Mouse (Mus musculus) CH12.LX (cell line): ENCODE results near the gene Ndufb8. TPM values are rescaled to one million over a fixed set of nuclear protein-coding genes. Genes with fewer than 3 reads are reported as not detected.

Source experiments
- DNase-seq: peaks from one replicate; pipeline ENCODE4 v3.0.0-alpha.2; 2013; ENCODE audit errors: extremely low read depth
- H3K27ac ChIP-seq: 2 replicates; pipeline ENCODE4 v1.5.1; 2012; ENCODE audit warnings: low read depth, mild to moderate bottlenecking, control low read depth, moderate library complexity; ENCODE audit not compliant: insufficient read depth
- H3K27me3 ChIP-seq: replicated peaks from 2 replicates; pipeline ENCODE3; 2012; ENCODE audit warnings: inconsistent platforms
- H3K36me3 ChIP-seq, 2 experiments: replicated peaks in 1 of 2; 2 replicates each; pipeline versions ENCODE3 to v1.6.1; 2012; ENCODE audit warnings: inconsistent platforms in 1 of 2, low read length in 1 of 2, mild to moderate bottlenecking in 1 of 2, mixed read lengths in 1 of 2, moderate library complexity in 1 of 2; ENCODE audit not compliant: control insufficient read depth in 1 of 2, insufficient read depth in 1 of 2
- H3K4me1 ChIP-seq, 2 experiments: 2 replicates each; pipeline ENCODE4 v1.6.1; 2012; ENCODE audit warnings: inconsistent platforms in 1 of 2, moderate library complexity in 1 of 2; ENCODE audit not compliant: insufficient read depth in 2 of 2, control insufficient read depth in 1 of 2
- H3K4me2 ChIP-seq: 2 replicates; pipeline ENCODE4 v1.6.1; 2012; ENCODE audit warnings: low read depth, mild to moderate bottlenecking, control low read depth; ENCODE audit not compliant: poor library complexity, insufficient read depth, severe bottlenecking
- H3K4me3 ChIP-seq, 3 experiments: fragments of 150-350 bp in 1 of 3; sonication (generic) in 1 of 3; replicated peaks in 1 of 3; 2 replicates each; pipeline versions ENCODE3 to v1.5.1; 2011 to 2012; ENCODE audit warnings: low read depth in 2 of 3, low read length in 2 of 3, mild to moderate bottlenecking in 2 of 3, moderate library complexity in 2 of 3, control low read depth in 1 of 3, improper control_type of control experiment in 1 of 3, inconsistent platforms in 1 of 3, mixed read lengths in 1 of 3; ENCODE audit not compliant: poor library complexity in 1 of 3
- H3K79me2 ChIP-seq: replicated peaks from 2 replicates; pipeline ENCODE4 v1.6.1; 2012; ENCODE audit warnings: mild to moderate bottlenecking, moderate library complexity; ENCODE audit not compliant: control insufficient read depth, poor library complexity, insufficient read depth, severe bottlenecking; ENCODE audit errors: extremely low read depth
- H3K9ac ChIP-seq: 2 replicates; pipeline ENCODE4 v1.6.1; 2012; ENCODE audit warnings: low read depth, mild to moderate bottlenecking, control low read depth, moderate library complexity; ENCODE audit not compliant: insufficient read depth
- H3K9me3 ChIP-seq: replicated peaks from 2 replicates; pipeline ENCODE3; 2012; ENCODE audit warnings: low read length, inconsistent platforms, mixed read lengths
- BHLHE40 ChIP-seq: IDR thresholded peaks from 2 replicates; pipeline ENCODE4 v1.6.1; 2011; ENCODE audit warnings: mild to moderate bottlenecking, low read depth, low read length, improper control_type of control experiment
- CHD1 ChIP-seq: IDR thresholded peaks from 2 replicates; pipeline ENCODE4 v1.6.1; 2012; ENCODE audit warnings: low read depth, low read length, improper control_type of control experiment, inconsistent platforms
- CTCF ChIP-seq, 2 experiments: IDR thresholded peaks in 1 of 2; conservative IDR thresholded peaks in 1 of 2; 2 replicates each; pipeline ENCODE4 v1.5.1; 2011 to 2012; ENCODE audit warnings: low read depth in 2 of 2, low read length in 2 of 2, improper control_type of control experiment in 1 of 2, inconsistent platforms in 1 of 2, mild to moderate bottlenecking in 1 of 2, moderate library complexity in 1 of 2
- E2F4 ChIP-seq: IDR thresholded peaks from 2 replicates; pipeline ENCODE4 v1.6.1; 2011; ENCODE audit warnings: low read depth, low read length, improper control_type of control experiment; ENCODE audit not compliant: insufficient replicate concordance
- ELF1 ChIP-seq: IDR thresholded peaks from 2 replicates; pipeline ENCODE4 v1.6.1; 2014; ENCODE audit warnings: low read depth, mild to moderate bottlenecking, inconsistent platforms, low read length, improper control_type of control experiment
- EP300 ChIP-seq: IDR thresholded peaks from 2 replicates; pipeline ENCODE4 v1.6.1; 2011; ENCODE audit warnings: low read length, improper control_type of control experiment
- IRF4 ChIP-seq: IDR thresholded peaks from 2 replicates; pipeline ENCODE4 v1.6.1; 2014; ENCODE audit warnings: low read depth, mild to moderate bottlenecking, inconsistent platforms, low read length, improper control_type of control experiment
- JUND ChIP-seq: conservative IDR thresholded peaks from 2 replicates; pipeline ENCODE4 v1.6.1; 2011; ENCODE audit warnings: low read depth, low read length, improper control_type of control experiment
- KAT2A ChIP-seq: IDR thresholded peaks from 2 replicates; pipeline ENCODE4 v1.6.1; 2012; ENCODE audit warnings: low read length, improper control_type of control experiment, inconsistent platforms; ENCODE audit not compliant: insufficient replicate concordance
- MAFK ChIP-seq: IDR thresholded peaks from 2 replicates; pipeline ENCODE4 v1.6.1; 2011; ENCODE audit warnings: low read length, improper control_type of control experiment; ENCODE audit not compliant: insufficient replicate concordance
- MAZ ChIP-seq: IDR thresholded peaks from 2 replicates; pipeline ENCODE4 v1.6.1; 2012; ENCODE audit warnings: low read depth, mild to moderate bottlenecking, inconsistent platforms, low read length, improper control_type of control experiment, moderate library complexity
- MEF2A ChIP-seq: IDR thresholded peaks from 2 replicates; pipeline ENCODE4 v1.6.1; 2014; ENCODE audit warnings: low read depth, mild to moderate bottlenecking, inconsistent platforms, low read length, improper control_type of control experiment, borderline replicate concordance
- NELFE ChIP-seq: IDR thresholded peaks from 2 replicates; pipeline ENCODE4 v1.6.1; 2011; ENCODE audit warnings: low read depth, low read length, improper control_type of control experiment
- NRF1 ChIP-seq: IDR thresholded peaks from 2 replicates; pipeline ENCODE4 v1.6.1; 2014; ENCODE audit warnings: low read depth, mild to moderate bottlenecking, inconsistent platforms, low read length, improper control_type of control experiment, moderate library complexity
- PAX5 ChIP-seq: IDR thresholded peaks from 2 replicates; pipeline ENCODE4 v1.6.1; 2012; ENCODE audit warnings: low read length, inconsistent platforms, mixed read lengths
- POLR2A ChIP-seq: IDR thresholded peaks from 2 replicates; pipeline ENCODE4 v1.6.1; 2011; ENCODE audit warnings: low read depth, mild to moderate bottlenecking, improper control_type of control experiment, low read length
- POLR2AphosphoS2 ChIP-seq: IDR thresholded peaks from 2 replicates; pipeline ENCODE4 v1.6.1; 2011; ENCODE audit warnings: low read depth, low read length, improper control_type of control experiment
- RAD21 ChIP-seq: IDR thresholded peaks from 2 replicates; pipeline ENCODE4 v1.6.1; 2011; ENCODE audit warnings: low read depth, mild to moderate bottlenecking, low read length, improper control_type of control experiment, moderate library complexity
- RCOR1 ChIP-seq: conservative IDR thresholded peaks from 2 replicates; pipeline ENCODE4 v1.6.1; 2012; ENCODE audit warnings: low read depth, mild to moderate bottlenecking, inconsistent platforms, low read length, improper control_type of control experiment
- TCF12 ChIP-seq: IDR thresholded peaks from 2 replicates; pipeline ENCODE4 v1.6.1; 2014; ENCODE audit warnings: low read depth, mild to moderate bottlenecking, inconsistent platforms, low read length, improper control_type of control experiment
- USF1 ChIP-seq: IDR thresholded peaks from 2 replicates; pipeline ENCODE4 v1.6.1; 2014; ENCODE audit warnings: low read depth, mild to moderate bottlenecking, inconsistent platforms, low read length, improper control_type of control experiment
- USF2 ChIP-seq: conservative IDR thresholded peaks from 2 replicates; pipeline ENCODE4 v1.6.1; 2011; ENCODE audit warnings: low read depth, low read length, improper control_type of control experiment
- ZC3H11A ChIP-seq: IDR thresholded peaks from 2 replicates; pipeline ENCODE4 v1.6.1; 2012; ENCODE audit warnings: low read depth, mild to moderate bottlenecking, inconsistent platforms, low read length, improper control_type of control experiment
- ZKSCAN1 ChIP-seq: IDR thresholded peaks from 2 replicates; pipeline ENCODE4 v1.6.1; 2012; ENCODE audit warnings: low read depth, inconsistent platforms, low read length, improper control_type of control experiment, borderline replicate concordance
- ZNF384 ChIP-seq: IDR thresholded peaks from 2 replicates; pipeline ENCODE4 v1.6.1; 2012; ENCODE audit warnings: low read depth, low read length, improper control_type of control experiment, inconsistent platforms
- dilution Hi-C: fragments of 300-500 bp; cut with MboI; formaldehyde crosslinking; loops from 2 replicates; pipeline ENCODE4 v1.14.3; 2020; ENCODE audit warnings: low sequenced_read_pairs; ENCODE audit not compliant: extremely low pct_unique_long_range_greater_than_20kb, extremely low pct_ligation_motif_present
- in situ Hi-C: fragments of 300-500 bp; cut with MboI; formaldehyde crosslinking; loops from 3 replicates; pipeline ENCODE4 v1.14.3; 2019; ENCODE audit warnings: low sequenced_read_pairs, low pct_ligation_motif_present, low pct_unique_long_range_greater_than_20kb, mixed read lengths
- polyA plus RNA-seq: library from polyadenylated mRNA; unstranded; fragments of >175 nt; gene quantifications from 2 replicates; pipeline ENCODE4 v1.2.1, GENCODE M21; 2012; ENCODE audit warnings: low read depth; ENCODE audit not compliant: insufficient read length
- total RNA-seq, 2 experiments: library from RNA; depleted of rRNA; stranded (reverse); fragments of 300-350 nt in 1 of 2; fragments of >200 nt in 1 of 2; gene quantifications; 2 replicates each; pipeline ENCODE4 v1.2.3; 2012 to 2014

Ndufb8 gene
- total and polyA plus RNA-seq, 3 experiments, result 321 to 383 (median 354) TPM

GRCm38 (mm10) chr19:44513054-44513833 lies 42.0 kb downstream of the Ndufb8 start:
- TF ChIP-seq KAT2A (no peak), MAFK (no peak), EP300 (no peak), MAZ (no peak), ZNF384 (no peak), CTCF (conservative IDR thresholded peaks at IDR 0.05 in 1 of 2, IDR thresholded peaks at IDR 0.05 in 1 of 2; ENCODE audit: low read depth in 2 of 2, low read length in 2 of 2) (no peak), RAD21 (no peak), RCOR1 (no peak), ELF1 (no peak), CHD1 (no peak), NELFE (no peak), MEF2A (no peak), PAX5 (no peak), ZC3H11A (no peak), POLR2A (no peak)
- dilution Hi-C loops, result no loop called here
- no peak overlapping the region for H3K9ac ChIP-seq
- no peak overlapping the region for H3K4me2 ChIP-seq
- H3K36me3 ChIP-seq, result no peaks in the 10 kb centered on the region
- in situ Hi-C loops, result no loop called here
- H3K27me3 ChIP-seq, result no peaks in the 10 kb centered on the region
- H3K4me3 ChIP-seq, result no peak overlapping the region
- no peaks in the 10 kb centered on the region for H3K79me2 ChIP-seq
- no peak overlapping the region for H3K27ac ChIP-seq
- H3K4me1 ChIP-seq, result peaks cover 0 to 7% of the 10 kb centered on the region in 2 experiments; a peak in 2 of 4 replicates
- peaks cover 6% of the 10 kb centered on the region for H3K9me3 ChIP-seq
- no peak for DNase-seq

DNA sequence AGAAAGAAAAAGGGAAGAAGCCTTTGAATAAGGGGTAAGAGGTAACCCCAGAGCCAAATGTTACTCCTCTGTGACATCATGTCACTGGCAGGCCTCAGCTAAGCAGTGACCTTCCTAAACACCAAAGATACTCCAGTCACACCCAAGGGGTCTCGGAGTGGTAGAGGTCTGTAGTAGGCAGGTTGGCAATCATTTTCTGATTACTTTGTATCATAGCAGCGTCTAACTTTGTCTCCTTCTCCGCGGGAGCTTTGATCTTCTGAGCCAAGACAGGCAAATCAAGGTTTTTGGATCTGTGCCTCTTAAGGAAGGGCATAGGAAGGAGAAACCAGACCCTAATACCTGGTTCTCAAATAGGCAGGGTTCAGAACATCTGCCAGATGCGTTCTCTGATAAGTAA lies 42.6 kb downstream of the Ndufb8 start:
- Histone ChIP-seq H3K79me2 (no peaks in the 10 kb centered on the region), H3K9me3 (peaks cover 6% of the 10 kb centered on the region), H3K27ac (no peak overlapping the region), H3K4me1 (peaks cover 0 to 7% of the 10 kb centered on the region in 2 experiments; a peak in 2 of 4 replicates), H3K4me3 (no peak overlapping the region), H3K36me3 (no peaks in the 10 kb centered on the region), H3K9ac (no peak overlapping the region), H3K27me3 (no peaks in the 10 kb centered on the region), H3K4me2 (no peak overlapping the region)
- in situ Hi-C loops (no loop called here), dilution Hi-C loops (no loop called here)
- TF ChIP-seq BHLHE40, result no peak
- no peak for TF ChIP-seq MAZ
- TF ChIP-seq E2F4, result no peak
- TF ChIP-seq CTCF (conservative IDR thresholded peaks at IDR 0.05 in 1 of 2, IDR thresholded peaks at IDR 0.05 in 1 of 2; ENCODE audit: low read depth in 2 of 2, low read length in 2 of 2), result no peak
- no peak for TF ChIP-seq MEF2A
- no peak for TF ChIP-seq POLR2AphosphoS2
- no peak for TF ChIP-seq USF1
- no peak for TF ChIP-seq NRF1
- TF ChIP-seq ZC3H11A, result no peak
- TF ChIP-seq ZKSCAN1, result no peak
- TF ChIP-seq USF2, result no peak
- no peak for TF ChIP-seq EP300
- TF ChIP-seq TCF12, result no peak
- no peak for TF ChIP-seq JUND
- no peak for TF ChIP-seq IRF4
- TF ChIP-seq MAFK, result no peak
- no peak for TF ChIP-seq POLR2A
- no peak for TF ChIP-seq RAD21
- no peak for TF ChIP-seq NELFE
- TF ChIP-seq PAX5, result no peak
- DNase-seq, result no peak
